Comparison of ENCODE assay signal across 16 mouse cellular contexts in the genomic region with DNA sequence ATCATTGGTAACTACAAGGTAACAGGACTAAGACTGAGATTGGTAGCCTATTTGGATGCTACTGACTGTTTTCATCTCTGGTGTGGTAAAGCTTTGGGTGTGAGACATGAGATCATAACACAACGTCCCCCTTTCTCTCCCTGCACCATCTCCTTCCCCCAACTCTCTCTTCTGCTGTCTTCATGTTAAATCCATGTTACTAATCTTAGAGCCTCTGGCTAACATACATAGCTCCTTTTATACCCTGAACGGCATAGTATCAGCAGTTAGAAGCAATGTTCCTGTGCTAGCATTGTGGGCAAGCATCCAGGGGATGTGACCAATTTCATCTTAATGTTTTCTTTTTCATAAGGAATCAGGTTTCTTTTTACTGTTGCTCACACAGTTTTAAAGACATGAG.
"Had no signal": no experiment of that assay in that cellular context is flagged by ENCODE, and none has a peak within 500 bp of the region (broad histone marks: within the 10 kb centered on the region; RNA-seq: fewer than 3 reads in every experiment).

No protein-coding gene starts in this region.

- H3K4me1 ChIP-seq: neural tube, embryonic 13.5 days; neural tube, embryonic 15.5 days; stomach, embryonic 15.5 days had no signal

- H3K4me2 ChIP-seq: neural tube, embryonic 13.5 days; neural tube, embryonic 15.5 days; stomach, embryonic 15.5 days had no signal

- DNase-seq: retina, postnatal 1 day; right cerebral cortex, adult 18-20 months; right cerebral cortex, postnatal 14 days; right cerebral cortex, postnatal 25 days; right cerebral cortex, postnatal 4 days; spleen, adult 18-20 months; thymus, adult 18-20 months; thymus, adult 2 months; thymus, postnatal 14 days; thymus, postnatal 25 days; thymus, postnatal 36 days; thymus, postnatal 4 days had no signal

- H3K27me3 ChIP-seq: neural tube, embryonic 13.5 days; neural tube, embryonic 15.5 days; stomach, embryonic 15.5 days had no signal

- H3K27ac ChIP-seq: neural tube, embryonic 13.5 days; neural tube, embryonic 15.5 days; stomach, embryonic 15.5 days; stomach, postnatal 0 days had no signal

- H3K9ac ChIP-seq: neural tube, embryonic 13.5 days; neural tube, embryonic 15.5 days; stomach, embryonic 15.5 days had no signal

- H3K4me3 ChIP-seq: neural tube, embryonic 13.5 days; neural tube, embryonic 15.5 days; stomach, embryonic 15.5 days had no signal

- H3K36me3 ChIP-seq: neural tube, embryonic 13.5 days; neural tube, embryonic 15.5 days; stomach, embryonic 15.5 days had no signal

- H3K9me3 ChIP-seq: neural tube, embryonic 13.5 days; neural tube, embryonic 15.5 days; stomach, embryonic 15.5 days had no signal
